Mouse (Mus musculus): ENCODE measurements around the gene Zfp354b. TPM values are rescaled to one million over a fixed set of nuclear protein-coding genes. Genes with fewer than 3 reads are reported as not detected.

Zfp354b gene
- total RNA-seq (2014; rRNA removed) (1.7 and 3.4 TPM in 2 replicates), polyA plus RNA-seq (2012; rRNA removed) (0.38 and 0.50 TPM in 2 replicates)

DNA sequence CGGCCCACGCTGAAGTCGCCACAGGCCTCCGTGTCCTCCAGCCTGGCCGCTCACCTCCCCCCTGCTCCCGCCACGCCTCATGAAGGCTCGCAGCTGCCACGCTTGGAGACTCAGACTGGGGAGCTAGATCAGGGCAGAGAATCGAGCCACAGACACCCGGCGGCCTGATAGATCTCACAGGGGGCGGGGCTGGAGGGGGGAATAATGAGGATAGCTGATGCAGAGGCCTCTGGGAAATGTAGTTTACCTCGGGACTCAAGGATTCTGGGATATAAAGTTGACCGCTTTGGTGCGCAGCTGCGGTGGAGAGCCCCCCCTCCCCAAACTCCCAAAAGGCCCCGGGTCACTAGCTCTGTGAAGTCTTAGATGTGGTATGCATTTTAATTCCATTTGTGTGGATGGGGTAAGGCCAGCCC, at the start of gene Zfp354b:
TSS of gene Zfp354b (minus strand) at position 183 of the 416 bp plus-strand sequence.
- peak within 1 kb of the TSS; percentile 80 for H3K27ac ChIP-seq (replicated peaks; ENCODE audit: insufficient read depth, low read depth, low read length)
- under 1% methylated on average over 18 of the region's 18 CpGs for WGBS

DNA sequence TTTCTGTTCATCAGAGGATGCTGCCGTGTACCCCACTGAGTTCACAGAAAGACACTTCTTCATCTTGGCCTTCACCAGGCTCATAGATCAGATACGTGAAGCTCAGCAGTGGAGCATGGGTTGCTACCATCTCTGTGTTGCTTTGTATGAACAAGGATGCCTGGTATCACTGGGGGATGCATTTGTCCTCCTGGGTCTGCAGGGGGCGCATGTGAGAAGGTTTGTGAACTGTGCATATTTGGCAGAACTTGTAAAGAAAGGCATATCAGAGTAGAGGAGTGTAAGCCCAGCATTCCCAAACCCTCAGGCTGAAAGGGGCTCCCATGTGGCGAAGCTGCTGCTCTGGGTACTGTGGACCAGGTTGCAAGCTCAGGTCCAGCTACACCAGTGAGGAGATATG, 45.8 kb upstream of the Zfp354b start:
- Histone ChIP-seq H3K79me2 (ENCODE audit: control insufficient read depth, insufficient read depth, low read length) (no peaks in the 10 kb centered on the region), H3K36me3 (ENCODE audit: control insufficient read depth, insufficient read depth, low read length) (no peaks in the 10 kb centered on the region), H3K4me1 (ENCODE audit: control insufficient read depth, insufficient read depth, low read length) (no peaks in the 10 kb centered on the region), H3K4me3 (ENCODE audit: insufficient read depth, low read depth, low read length) (no peak overlapping the region), H3K9ac (ENCODE audit: low read depth, low read length) (no peak overlapping the region), H3K27me3 (ENCODE audit: control insufficient read depth, insufficient read depth, low read length) (0 out of 2 replicates have a peak, but pooled peaks cover 2% of the 10 kb centered on the region), H3K27ac (replicated peaks; ENCODE audit: insufficient read depth, low read depth, low read length) (no peak overlapping the region)
- no peak for DNase-seq (ENCODE audit: extremely low read depth, low read depth, low spot score)
- TF ChIP-seq POLR2A (IDR thresholded peaks at IDR 0.05; ENCODE audit: extremely low read depth, insufficient read depth, low read length) (no peak), CTCF (IDR thresholded peaks at IDR 0.05; ENCODE audit: low read depth, low read length) (peak; percentile 24; the same call in 1 of the 2 replicates)
- 67% methylated on average over 4 of the region's 4 CpGs for WGBS

More for the DNA sequence above, at the start of gene Zfp354b:
- peak within 1 kb of the TSS; percentile 84 for H3K9ac ChIP-seq (ENCODE audit: low read depth, low read length)
- peak within 1 kb of the TSS; percentile 75 for H3K4me3 ChIP-seq (ENCODE audit: insufficient read depth, low read depth, low read length)
- H3K4me1 ChIP-seq (ENCODE audit: control insufficient read depth, insufficient read depth, low read length), result no peaks in the 10 kb centered on the region
- H3K36me3 ChIP-seq (ENCODE audit: control insufficient read depth, insufficient read depth, low read length), result 0 out of 2 replicates have a peak, but pooled peaks cover under 1% of the 10 kb centered on the region
- no peaks in the 10 kb centered on the region for H3K79me2 ChIP-seq (ENCODE audit: control insufficient read depth, insufficient read depth, low read length)
- TF ChIP-seq CTCF (IDR thresholded peaks at IDR 0.05; ENCODE audit: low read depth, low read length), result no peak
- TF ChIP-seq POLR2A (IDR thresholded peaks at IDR 0.05; ENCODE audit: extremely low read depth, insufficient read depth, low read length), result peak; percentile 63; the same call in 1 of the 2 replicates
- DNase-seq (ENCODE audit: extremely low read depth, low read depth, low spot score), result peak; percentile 84
- H3K27me3 ChIP-seq (ENCODE audit: control insufficient read depth, insufficient read depth, low read length), result no peaks in the 10 kb centered on the region

DNA sequence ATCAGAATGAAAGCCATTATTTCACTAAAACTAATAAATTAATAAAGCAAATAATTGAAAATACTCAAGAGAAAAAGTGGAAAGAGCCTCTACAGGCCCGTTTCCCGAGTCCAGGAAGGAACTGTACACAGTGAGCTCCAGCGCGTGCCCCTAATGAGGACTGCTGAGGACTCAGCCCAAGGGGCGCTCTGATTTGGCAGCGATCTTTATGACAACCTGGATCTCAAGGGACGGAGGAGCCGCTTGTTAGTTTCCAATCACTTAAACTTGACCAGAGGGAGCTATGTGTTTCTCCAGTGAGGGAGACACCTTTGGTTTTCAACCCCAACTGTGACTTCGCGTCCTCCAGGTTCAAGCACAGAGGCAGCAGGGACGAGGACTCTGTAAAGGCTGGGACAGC, 34.8 kb upstream of the Zfp354b start, which contains the start of gene Olfr1378:
TSS of gene Olfr1378 (plus strand) at position 301 of the 400 bp plus-strand sequence.
- no peak for TF ChIP-seq CTCF (IDR thresholded peaks at IDR 0.05; ENCODE audit: low read depth, low read length)
- no peak for TF ChIP-seq POLR2A (IDR thresholded peaks at IDR 0.05; ENCODE audit: extremely low read depth, insufficient read depth, low read length)
- no peak for DNase-seq (ENCODE audit: extremely low read depth, low read depth, low spot score)
- Histone ChIP-seq H3K36me3 (ENCODE audit: control insufficient read depth, insufficient read depth, low read length) (no peaks in the 10 kb centered on the region), H3K27ac (replicated peaks; ENCODE audit: insufficient read depth, low read depth, low read length) (no peak within 1 kb of the TSS), H3K79me2 (ENCODE audit: control insufficient read depth, insufficient read depth, low read length) (no peaks in the 10 kb centered on the region), H3K27me3 (ENCODE audit: control insufficient read depth, insufficient read depth, low read length) (no peaks in the 10 kb centered on the region), H3K4me3 (ENCODE audit: insufficient read depth, low read depth, low read length) (no peak within 1 kb of the TSS), H3K4me1 (ENCODE audit: control insufficient read depth, insufficient read depth, low read length) (no peaks in the 10 kb centered on the region), H3K9ac (ENCODE audit: low read depth, low read length) (no peak within 1 kb of the TSS)
- WGBS, result 85% methylated on average over 11 of the region's 11 CpGs

DNA sequence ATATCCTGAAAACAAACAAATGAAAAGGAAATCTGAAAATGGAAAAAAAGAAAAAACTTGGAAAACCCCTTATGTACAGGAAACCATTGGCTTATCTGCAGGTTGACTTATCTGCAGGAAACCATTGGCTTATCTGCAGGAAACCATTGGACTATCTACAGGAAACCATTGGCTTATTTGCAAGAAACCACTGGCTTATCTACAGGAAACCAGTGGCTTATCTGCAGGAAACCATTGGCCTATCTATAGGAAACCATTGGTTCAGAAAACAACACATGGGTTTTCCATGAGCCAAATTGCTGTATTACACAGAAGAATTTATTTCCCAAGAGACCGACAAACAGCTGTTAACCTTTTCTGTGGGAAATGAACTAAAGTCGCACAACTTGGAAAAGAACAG, 33.5 kb upstream of the Zfp354b start:
- no peak overlapping the region for H3K9ac ChIP-seq (ENCODE audit: low read depth, low read length)
- no peak for DNase-seq (ENCODE audit: extremely low read depth, low read depth, low spot score)
- 71% methylated on average over 2 of the region's 2 CpGs for WGBS
- no peak overlapping the region for H3K27ac ChIP-seq (replicated peaks; ENCODE audit: insufficient read depth, low read depth, low read length)
- H3K79me2 ChIP-seq (ENCODE audit: control insufficient read depth, insufficient read depth, low read length), result no peaks in the 10 kb centered on the region
- H3K27me3 ChIP-seq (ENCODE audit: control insufficient read depth, insufficient read depth, low read length), result no peaks in the 10 kb centered on the region
- H3K4me3 ChIP-seq (ENCODE audit: insufficient read depth, low read depth, low read length), result no peak overlapping the region
- H3K4me1 ChIP-seq (ENCODE audit: control insufficient read depth, insufficient read depth, low read length), result no peaks in the 10 kb centered on the region
- TF ChIP-seq POLR2A (IDR thresholded peaks at IDR 0.05; ENCODE audit: extremely low read depth, insufficient read depth, low read length), result no peak
- H3K36me3 ChIP-seq (ENCODE audit: control insufficient read depth, insufficient read depth, low read length), result no peaks in the 10 kb centered on the region

DNA sequence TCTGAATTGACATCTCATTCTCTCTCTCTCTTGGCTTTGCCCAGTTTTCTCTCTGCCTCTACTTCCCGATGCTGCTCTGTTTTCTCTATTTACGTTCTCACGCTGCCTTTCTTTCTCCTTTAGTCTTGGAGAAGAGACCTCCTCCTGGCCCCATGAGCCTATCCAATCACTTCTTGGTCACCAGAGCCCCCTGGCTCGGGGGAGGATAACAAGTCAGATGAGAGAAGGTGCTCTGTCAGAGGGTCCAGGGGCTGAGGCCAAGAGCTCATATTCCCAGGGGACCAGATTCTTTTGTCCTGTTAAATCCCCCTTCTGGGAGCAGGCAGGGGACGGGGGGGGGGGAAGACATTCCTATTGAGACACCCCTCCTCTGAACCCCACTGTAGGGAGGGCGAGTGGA, 22.2 kb upstream of the Zfp354b start, which contains the start of gene Prop1:
TSS of gene Prop1 (minus strand) at position 101 of the 400 bp plus-strand sequence.
- WGBS, result 77% methylated on average over 6 of the region's 6 CpGs
- DNase-seq (ENCODE audit: extremely low read depth, low read depth, low spot score), result no peak

DNA sequence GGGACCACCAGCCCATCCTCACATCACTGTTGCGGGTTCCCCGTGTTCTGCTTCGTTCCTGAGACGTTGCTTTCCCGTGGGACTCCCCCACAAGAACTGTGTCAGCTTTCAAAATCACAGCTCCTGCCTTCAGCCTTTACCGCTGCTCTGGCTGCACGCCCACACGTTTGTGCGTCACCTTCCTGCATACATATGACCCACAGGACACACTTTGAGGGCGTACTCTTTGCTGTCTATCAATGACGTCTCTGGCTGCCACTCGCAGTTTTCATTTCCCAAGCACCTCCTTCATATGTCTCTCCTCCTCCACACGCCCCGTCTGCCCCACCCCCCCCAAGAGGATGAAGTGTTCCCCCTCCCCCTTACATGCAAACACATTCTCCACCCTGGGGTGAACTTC, 20.9 kb upstream of the Zfp354b start:
- Histone ChIP-seq H3K27ac (replicated peaks; ENCODE audit: insufficient read depth, low read depth, low read length) (no peak overlapping the region), H3K9ac (ENCODE audit: low read depth, low read length) (no peak overlapping the region), H3K36me3 (ENCODE audit: control insufficient read depth, insufficient read depth, low read length) (no peaks in the 10 kb centered on the region), H3K4me3 (ENCODE audit: insufficient read depth, low read depth, low read length) (no peak overlapping the region), H3K4me1 (ENCODE audit: control insufficient read depth, insufficient read depth, low read length) (no peaks in the 10 kb centered on the region), H3K27me3 (ENCODE audit: control insufficient read depth, insufficient read depth, low read length) (no peaks in the 10 kb centered on the region), H3K79me2 (ENCODE audit: control insufficient read depth, insufficient read depth, low read length) (no peaks in the 10 kb centered on the region)
- TF ChIP-seq POLR2A (IDR thresholded peaks at IDR 0.05; ENCODE audit: extremely low read depth, insufficient read depth, low read length), result no peak
- TF ChIP-seq CTCF (IDR thresholded peaks at IDR 0.05; ENCODE audit: low read depth, low read length), result no peak
- no peak for DNase-seq (ENCODE audit: extremely low read depth, low read depth, low spot score)
- WGBS, result 43% methylated on average over 14 of the region's 14 CpGs

More for the DNA sequence above, 22.2 kb upstream of the Zfp354b start, which contains the start of gene Prop1:
- Histone ChIP-seq H3K27me3 (ENCODE audit: control insufficient read depth, insufficient read depth, low read length) (no peaks in the 10 kb centered on the region), H3K4me1 (ENCODE audit: control insufficient read depth, insufficient read depth, low read length) (no peaks in the 10 kb centered on the region), H3K4me3 (ENCODE audit: insufficient read depth, low read depth, low read length) (no peak within 1 kb of the TSS), H3K27ac (replicated peaks; ENCODE audit: insufficient read depth, low read depth, low read length) (no peak within 1 kb of the TSS), H3K79me2 (ENCODE audit: control insufficient read depth, insufficient read depth, low read length) (no peaks in the 10 kb centered on the region), H3K9ac (ENCODE audit: low read depth, low read length) (no peak within 1 kb of the TSS), H3K36me3 (ENCODE audit: control insufficient read depth, insufficient read depth, low read length) (no peaks in the 10 kb centered on the region)
- TF ChIP-seq CTCF (IDR thresholded peaks at IDR 0.05; ENCODE audit: low read depth, low read length) (no peak), POLR2A (IDR thresholded peaks at IDR 0.05; ENCODE audit: extremely low read depth, insufficient read depth, low read length) (no peak)
